Mouse (Mus musculus) 416B (cell line): ENCODE data around the gene Gm19935.

Source experiments
- DNase-seq: peaks from one replicate; pipeline ENCODE4 v3.0.0; 2011; ENCODE audit warnings: low read depth

The Gm19935 gene

DNA sequence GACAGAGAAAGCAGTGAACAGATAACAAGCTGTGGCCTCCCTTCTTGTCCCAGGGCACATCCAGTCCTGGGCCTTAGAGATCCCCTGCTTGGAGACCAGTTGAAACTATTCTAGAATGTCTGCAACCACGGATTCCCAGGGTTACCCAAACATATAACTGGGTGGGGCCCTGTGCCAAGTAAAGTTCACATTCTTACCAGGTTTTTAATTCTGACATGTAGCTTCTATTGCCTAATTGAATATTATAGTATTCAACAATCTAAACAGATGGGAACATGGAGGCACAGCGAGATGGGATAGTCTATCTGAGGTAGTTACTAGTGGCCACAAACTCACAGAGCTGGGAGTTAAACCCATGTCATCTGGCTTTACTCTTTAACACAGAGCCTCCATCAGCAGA is at the start of gene Gm19935:
TSS of gene Gm19935 (minus strand) at position 101 of the 400 bp plus-strand sequence.
- DNase-seq, result no peak

DNA sequence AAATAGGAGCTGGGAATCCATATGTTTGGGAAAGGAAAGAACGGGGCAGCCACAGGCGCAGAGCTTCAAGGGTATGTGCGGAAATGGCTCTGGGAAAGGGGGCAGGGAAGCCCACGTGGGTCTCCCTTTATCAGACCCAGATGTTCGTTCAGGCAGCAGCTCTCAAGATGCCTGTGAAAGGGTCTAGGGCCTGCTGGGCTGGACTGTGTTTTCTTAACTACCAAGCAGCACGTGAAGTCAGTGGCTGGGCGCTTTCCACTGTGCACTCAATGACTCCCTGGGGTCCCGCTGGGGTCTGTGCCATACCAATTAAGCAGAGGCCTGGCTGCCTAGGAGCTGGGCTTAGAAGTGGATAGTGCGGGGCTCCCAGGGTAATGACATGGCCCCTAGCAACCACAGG is 44.8 kb upstream of the Gm19935 start:
- DNase-seq, result no peak

DNA sequence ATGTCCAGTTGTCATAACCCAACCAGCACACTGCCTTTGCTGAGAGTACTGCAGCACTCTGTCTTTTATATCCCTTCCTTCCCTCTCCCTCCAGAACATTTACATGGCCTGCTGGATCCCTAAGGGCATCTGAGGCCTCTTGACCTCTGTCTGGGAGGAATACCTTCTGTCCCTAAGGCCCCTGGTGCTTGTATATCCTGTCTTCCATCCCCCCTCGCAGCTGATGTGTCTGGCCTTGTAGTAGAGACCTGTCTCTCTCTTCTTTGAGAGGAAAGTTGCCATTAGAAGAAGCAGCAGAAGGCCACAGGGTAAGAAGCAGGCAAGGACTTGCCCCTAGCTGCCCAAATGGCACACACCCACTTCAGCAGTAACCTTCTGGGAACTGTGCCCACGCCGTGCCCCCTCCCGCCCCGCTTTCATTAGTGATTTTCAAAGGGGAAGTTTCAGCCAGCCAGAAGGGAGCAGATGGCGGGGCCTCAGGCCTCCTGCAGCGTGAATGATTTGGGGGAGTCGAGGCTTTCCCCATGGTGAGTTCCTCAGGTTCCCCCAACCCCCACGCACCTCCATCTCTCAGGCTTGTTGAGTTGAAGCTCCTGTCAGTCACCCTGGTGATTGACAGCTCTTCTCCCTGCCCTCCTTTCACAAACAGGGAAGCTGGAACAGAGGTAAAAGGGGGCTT is 44.2 kb upstream of the Gm19935 start:
- DNase-seq, result no peak

DNA sequence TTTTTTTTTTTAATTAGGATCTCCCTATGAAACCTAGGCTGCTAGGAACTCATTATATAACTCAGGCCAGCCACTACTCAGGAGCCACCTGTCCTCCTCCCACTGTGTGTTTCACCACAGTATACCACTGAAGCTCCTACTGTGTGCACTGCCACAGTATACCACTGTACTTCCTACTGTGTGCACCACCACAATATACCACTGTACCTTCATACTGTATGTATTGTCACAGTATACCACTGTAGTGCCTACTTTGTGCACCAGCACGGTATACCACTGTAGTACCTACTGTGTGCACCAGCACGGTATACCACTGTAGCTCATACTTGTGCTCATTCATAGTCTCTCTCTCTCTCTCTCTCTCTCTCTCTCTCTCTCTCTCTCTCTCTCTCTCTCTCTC is 40.9 kb upstream of the Gm19935 start:
- no peak for DNase-seq

DNA sequence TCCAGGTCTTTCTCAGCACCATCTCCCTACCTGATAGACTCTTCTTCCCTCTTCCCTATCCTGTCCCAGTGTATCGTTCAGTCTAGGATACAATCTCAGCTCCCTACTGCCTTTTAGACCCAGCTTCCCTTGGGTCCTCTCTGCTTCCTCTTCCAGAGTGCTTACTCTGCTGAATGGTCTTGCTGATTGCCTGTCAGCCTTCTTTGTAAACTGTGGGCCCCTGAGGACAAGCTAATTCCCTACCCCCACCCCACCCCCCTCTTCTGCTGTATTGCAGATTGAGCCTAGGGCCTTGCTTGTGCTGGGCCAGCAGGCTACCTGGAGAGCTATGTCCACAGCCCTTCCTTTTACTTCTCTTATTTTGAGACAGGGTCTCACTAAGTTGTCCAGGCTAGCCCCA is 39.8 kb upstream of the Gm19935 start:
- no peak for DNase-seq

DNA sequence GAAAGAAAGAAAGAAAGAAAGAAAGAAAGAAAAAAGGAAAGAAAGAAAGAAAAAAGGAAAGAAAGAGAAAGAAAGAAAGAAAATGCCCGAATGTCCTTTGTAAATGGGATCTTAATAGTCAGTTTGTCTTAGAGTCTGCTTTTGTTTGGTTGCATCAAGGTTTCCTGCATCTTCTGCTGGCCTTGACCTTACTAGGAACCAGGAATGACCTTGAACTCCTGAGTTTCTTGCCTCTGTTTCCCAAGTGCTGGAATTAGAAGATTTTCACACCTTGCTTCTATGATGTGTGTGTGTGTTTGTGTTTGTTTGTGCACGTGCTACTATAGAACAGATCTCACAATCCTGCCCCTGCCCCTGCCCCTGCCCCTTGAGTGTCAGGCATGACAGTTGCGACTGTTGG is 39.0 kb upstream of the Gm19935 start:
- DNase-seq, result no peak

DNA sequence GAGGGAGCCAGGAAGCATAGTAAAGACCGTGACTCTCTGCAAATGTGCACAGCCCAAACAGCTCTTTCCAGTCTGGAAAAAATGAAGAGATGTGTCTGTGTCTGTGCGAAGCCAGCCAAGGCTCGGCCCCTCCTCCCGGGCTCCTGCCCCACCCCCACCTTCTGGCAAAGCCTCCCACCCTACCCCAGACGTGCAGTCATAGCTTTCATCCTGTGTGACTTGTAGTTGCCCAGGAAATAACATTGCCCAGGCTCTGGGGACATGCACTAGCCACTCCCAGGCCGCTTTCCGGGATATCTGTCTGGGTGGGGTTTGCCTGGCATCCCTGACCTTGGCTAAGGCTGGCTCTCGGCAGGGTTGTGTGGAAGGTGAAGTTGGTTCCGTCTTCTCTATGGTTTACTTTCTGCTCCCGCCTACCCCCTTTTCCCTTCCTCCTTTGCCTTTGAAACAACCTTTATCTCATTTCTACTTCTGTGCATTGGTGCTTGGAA is 37.5 kb upstream of the Gm19935 start:
- no peak for DNase-seq

DNA sequence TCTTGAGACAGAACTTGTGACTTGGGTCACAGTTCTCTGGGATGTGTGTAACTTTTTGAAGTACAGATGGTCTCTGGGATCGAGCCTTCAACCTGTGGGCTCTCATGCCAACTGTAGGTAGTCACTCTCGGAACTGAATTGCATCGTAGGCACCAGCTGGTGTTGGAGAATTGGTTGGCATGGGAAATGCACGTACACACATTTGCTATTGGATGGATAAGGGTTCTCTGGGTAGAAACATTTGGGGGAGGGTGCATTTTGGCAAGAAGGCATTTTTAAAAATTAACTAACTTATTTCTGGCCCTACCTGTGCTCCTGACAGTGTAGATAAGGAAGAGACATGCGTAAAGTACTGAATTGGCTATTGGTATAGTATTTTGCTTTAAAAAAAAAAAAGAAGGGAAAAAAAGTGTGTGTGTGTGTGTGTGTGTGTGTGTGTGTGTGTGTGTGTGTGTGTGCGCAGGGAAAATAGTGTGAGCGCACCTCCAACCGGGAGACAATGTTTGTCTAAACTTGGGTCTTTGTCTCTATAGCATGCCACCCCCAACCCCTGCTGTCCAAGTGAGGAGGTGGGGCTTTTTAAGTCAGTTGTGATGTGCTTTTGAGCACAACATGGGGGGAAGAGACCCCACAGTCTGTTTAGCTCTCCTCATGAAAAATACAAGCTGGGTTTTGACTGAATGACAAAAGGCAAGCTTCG is 36.9 kb upstream of the Gm19935 start:
- DNase-seq, result no peak

DNA sequence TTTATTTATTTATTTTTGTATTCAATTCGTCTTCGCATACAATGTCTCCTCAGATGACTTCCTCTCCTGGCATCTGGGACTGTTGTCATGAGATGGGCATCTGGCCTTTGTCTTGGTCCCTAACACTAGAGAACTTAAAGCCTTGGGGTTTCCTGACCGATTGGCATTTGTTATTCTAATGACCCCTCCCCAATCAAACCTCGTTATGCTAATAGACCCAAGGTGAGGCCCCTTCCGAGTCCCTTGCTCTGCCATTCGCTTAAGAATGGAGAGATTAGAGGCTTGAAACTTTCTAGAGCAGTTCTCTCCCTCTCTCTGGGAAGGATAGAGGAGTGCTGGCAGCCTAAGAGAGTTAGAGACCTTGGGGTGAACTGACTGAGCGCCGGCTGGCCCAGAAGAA is 34.4 kb upstream of the Gm19935 start:
- no peak for DNase-seq

DNA sequence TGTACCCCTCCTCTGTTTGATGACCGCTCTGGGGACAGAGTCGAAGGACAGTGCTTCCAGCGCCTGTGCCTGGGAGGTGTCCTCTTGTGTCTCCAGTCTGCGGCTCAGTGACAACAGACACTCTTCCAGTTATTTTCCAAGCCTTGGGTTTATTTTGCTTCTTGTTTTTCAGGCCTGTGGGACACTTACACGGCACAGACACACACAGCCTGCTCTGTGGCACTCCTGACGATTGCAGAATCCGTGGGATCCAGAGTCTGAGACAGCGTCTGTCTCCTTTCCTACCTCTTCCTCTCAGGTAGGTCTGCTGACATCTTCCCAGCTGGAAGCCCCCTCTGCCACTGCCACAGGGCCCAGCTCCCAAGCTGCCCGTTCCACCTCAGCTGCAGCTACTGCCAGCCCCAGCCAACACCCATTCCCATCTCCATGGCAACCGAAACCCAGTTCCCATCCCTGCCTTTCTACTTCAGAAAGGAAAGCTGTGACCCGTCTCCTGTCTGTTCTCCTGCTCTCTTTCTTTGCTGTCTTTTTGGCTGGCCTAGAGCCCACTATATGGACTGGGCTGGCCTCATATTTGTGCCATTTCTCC is 32.4 kb upstream of the Gm19935 start:
- no peak for DNase-seq

DNA sequence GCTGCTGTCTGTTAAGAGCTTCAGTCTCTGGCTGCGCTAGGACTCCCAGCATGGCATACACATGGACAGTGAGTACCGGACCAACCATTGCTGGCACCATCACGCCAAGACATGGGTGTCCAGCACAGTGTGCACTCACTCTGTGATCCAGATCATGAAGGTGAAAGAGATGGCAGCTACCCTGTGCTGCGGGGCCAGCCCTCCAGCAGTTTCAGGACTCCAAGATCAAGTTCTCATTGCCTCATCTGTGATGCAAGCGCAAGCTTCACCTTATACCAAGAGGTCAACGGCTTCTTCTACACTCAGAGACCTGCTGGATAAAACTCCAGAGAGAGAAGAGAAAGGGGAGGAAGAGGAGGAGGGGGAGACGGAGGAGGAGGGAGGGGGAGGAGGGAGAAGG is 30.8 kb upstream of the Gm19935 start:
- peak; percentile 22 for DNase-seq

DNA sequence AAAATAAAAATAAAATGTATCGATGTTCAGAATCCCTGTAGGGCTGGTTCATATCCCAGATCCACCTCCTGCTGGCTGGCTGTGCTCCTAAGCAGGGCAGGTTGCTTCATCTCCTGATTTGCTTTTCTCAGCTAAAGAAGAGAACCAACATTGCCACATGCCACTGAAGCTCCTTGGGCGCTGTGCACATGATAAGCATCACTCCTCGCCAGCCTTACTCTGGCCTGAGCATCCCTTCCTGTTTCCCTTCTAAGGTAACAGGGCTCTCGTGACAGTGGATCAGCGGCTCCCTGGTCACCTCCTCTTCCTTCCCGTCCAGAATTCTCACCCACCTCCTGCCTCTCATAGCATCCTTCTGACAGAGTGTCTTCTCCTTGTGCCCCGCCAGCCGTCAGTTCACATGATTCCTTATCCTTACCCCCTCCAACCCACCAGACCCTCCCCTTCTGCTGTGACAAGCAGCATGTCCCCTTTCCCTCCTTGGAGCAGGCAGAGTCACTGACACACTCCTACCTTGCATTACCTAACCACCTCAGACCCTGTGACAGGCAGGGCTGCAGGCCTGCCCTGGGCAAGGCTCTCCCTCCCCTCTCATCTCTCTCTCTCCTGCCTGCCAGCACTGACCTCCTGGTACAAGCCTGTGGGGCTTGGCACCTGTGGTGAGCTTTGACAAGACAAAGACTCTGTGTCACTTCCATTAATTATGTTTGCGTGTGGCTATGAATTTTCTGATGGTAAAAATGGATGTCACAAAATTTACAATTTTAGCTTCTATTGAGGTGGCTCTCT is 27.2 kb upstream of the Gm19935 start:
- DNase-seq, result peak; percentile 31

DNA sequence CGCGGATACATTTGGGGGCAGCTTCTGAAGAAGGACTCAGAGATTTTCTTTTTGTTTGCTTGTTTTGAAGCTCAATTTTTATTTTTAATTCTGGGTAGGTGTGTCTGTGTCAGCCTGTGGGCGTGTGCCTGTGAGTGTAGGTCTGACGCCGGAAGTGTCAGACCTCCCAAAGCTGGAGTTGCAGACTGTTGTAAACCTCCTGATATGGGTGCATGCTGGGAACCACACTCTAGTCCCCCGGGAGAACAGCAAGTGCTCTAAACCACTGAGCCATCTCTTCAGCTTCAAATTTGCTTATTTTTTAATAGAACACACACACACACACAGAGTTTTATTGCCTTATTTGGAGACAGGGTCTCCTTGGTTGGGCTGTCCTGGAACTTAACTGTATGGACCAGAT is 25.9 kb upstream of the Gm19935 start:
- no peak for DNase-seq

DNA sequence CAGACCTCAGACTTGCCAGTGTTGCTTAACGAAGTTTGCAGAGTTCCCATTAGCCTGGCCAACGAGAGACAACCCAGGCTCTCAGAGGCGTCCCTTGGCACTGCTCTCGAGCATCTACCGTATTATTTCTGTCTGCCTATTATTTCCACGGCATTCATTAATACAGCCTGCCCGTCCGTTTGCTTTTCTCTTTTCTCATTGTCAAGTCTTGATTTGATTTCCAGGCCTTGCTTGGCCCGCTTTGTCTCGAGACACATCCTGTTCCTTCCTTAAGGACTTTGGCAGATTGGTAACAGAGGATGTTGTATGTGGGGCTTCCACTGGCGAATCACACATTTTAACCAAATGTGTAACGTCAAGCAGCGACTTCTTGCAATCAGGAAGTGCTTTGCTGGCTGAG is 24.1 kb upstream of the Gm19935 start:
- DNase-seq, result no peak

DNA sequence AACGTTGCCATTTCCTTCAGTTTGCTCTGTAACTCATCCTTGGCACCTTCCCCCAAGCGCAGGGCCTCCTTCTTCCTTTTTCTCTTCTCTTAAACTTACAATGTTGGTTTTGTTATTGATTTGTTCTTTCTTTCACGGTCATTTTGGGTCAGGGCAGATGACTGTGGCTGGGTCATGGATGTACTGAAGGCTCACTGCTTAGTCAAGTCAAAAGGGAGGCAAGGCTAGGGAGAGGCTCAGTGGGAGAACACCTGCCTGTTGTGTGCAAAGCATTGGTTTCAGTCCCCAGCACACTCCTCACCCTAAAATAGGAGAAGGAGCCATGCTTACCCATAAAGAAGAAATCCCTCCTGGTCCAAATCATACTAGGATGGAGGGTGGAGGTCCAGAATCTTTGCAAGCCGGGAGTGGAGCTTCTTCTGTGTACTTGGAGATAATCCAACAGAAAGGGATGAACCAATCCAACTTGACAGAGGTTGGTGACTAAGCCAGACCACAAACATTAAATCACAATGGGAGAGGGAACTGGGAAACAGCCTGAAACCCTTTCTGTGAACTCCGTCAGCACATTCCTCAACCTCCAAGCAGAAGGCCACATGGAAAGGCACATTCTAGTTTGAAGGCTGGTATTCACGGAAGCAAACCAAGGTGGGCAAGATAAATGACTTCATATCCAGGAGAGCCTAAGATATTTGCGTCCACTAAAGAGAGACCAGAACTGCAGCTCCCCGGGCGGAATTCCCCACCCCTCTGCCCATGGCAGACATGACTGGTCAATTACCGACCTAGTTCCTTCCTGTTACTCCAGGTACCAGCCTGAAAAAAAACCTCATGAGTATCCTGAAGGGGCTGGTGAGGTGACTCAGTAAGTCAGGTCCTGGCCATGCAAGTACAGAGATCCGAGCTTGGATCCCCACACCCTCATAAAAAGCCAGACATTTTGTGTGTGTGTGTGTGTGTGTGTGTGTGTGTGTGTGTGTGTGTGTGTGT is 22.8 kb upstream of the Gm19935 start:
- DNase-seq, result no peak

DNA sequence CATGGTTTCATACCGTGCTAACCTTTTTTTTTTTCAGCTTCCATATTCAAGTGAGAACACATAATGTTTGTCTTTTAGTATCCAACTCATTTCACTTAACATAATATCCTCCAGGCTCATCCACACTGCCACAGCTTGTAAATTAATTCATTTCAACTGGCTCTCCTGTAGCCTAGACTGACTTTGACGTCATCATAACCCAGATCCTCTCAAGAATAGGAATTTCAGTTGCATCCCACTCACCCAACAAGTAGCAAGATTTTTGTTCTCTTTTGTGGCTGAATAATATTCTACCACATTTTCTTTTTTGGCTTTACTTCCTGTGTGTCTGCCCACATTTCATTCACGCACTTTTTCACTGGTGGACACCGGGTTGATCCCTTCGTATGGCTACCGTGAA is 20.2 kb upstream of the Gm19935 start:
- no peak for DNase-seq

DNA sequence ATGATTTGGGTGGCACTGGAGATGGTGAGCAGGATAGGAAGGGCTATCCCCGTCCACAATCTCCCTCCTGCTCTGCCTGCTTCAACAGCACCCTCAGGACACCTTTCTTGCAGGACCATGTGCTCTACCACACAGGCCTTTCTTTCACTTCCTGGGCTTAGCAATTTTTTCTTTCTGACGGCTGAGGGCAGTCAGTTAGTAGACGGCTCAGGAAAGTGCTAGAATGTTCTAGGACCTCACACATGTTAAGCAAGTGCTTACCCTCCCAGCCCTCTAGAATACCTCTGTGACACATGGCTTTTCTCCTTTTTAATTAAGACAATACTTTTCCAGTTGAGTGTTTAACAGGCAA is 17.1 kb upstream of the Gm19935 start:
- peak; percentile 11 for DNase-seq

DNA sequence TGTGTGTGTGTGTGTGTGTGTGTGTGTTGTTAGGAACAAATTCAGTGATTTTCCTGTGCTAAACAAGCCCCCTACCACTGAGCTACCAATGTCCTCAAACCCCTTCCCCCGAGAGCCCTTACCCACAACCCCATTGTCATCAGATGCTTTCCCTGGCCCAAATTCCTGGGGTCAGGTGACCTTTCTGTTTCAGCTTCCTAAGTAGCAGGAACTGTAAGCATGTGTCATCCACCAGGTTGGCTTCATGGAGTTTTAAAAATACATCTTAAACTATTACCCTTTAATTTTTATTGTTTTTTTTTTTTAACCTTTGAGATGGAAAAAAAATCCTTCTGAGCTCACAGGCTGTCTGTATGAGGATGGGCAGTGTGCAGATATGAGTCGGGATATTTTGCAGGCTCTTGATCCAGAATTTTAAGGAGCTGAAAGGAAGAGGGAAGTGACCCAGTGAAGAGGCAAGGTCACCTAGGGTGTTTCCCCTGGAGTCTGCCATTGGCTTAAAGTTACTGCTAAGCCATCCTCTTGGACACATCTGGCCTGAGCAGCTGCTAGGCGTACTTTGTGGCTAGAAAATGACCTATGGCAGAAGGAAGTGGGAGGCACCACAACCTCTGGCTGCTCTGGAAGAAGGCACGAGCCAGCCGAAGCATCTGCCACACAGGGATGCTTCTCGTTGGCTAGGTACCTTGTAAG is 16.6 kb upstream of the Gm19935 start:
- peak; percentile 49 for DNase-seq

DNA sequence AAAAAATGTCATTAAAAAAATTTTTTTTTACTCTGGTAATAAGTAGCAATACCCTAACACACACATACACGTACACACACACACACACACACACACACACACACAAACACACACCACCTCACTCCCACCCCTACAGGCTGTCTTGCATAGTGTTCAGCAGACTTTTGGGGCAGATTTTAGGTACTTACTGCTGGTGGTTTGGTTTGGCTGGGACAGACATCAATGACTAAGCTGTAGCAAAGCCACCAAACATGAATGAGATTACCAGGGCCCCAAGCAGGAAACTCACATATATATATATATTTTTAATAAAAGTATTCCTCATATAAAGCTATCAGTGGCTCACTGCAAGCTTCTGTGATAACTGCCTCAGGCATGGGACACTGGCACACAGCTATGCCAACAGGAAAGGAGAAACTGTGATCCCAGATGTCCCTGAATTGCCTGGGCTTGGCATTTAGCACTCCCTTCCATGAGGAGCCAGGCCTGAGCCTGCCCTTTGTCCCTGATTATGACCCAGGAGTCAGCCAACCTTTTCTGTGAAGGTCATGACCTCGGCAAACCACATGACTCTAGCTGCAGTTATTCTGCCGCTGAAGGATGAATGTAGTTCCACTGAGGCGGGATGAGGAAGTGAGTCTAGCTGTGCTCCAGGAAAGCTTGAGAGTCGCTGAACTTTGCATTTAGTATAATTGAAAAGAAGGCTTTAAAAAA is 15.5 kb upstream of the Gm19935 start:
- DNase-seq, result peak; percentile 87

DNA sequence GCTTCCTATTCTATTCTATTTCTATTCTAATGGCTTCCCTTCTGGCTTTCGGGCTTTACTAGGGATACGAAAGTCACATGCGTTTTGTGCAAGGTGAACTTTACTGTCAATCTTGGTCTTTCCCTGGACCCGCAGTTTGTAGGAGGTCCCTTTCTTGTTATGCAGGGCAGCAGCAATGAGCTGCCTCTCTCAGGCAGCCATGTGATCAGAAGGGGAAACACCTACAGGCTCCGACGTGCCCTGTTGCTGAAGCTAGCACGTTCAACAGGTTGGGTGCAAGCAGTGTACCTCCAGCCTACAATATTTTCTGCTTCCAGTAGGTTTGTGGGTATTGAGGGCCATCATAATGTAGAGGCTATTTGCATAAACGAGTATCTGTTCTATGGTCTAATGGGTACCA is 13.8 kb upstream of the Gm19935 start:
- DNase-seq, result peak; percentile 13
